Mouse (Mus musculus) hindbrain, embryonic 12.5 days (tissue): ENCODE results near the gene Ssbp2. TPM values are rescaled to one million over a fixed set of nuclear protein-coding genes. Genes with fewer than 3 reads are reported as not detected.

ENCODE experiments used
- ATAC-seq: fragments of 200-750 bp; cut with Nextera tagmentation; 2 replicates; pipeline ENCODE4 v1.8.0; 2017; ENCODE audit warnings: moderate TSS enrichment; ENCODE audit not compliant: low FRiP score
- H3K27ac ChIP-seq: fragments of 300-500 bp; sonication (generic); 2 replicates; pipeline ENCODE4 v1.5.1; 2016; ENCODE audit warnings: mild to moderate bottlenecking
- H3K27me3 ChIP-seq: fragments of 300-500 bp; sonication (generic); 2 replicates; pipeline ENCODE4 v1.6.1; 2016; ENCODE audit warnings: mild to moderate bottlenecking
- H3K36me3 ChIP-seq: fragments of 300-500 bp; sonication (generic); 2 replicates; pipeline ENCODE4 v1.6.1; 2016; ENCODE audit warnings: mild to moderate bottlenecking
- H3K4me1 ChIP-seq: fragments of 300-500 bp; sonication (generic); 2 replicates; pipeline ENCODE4 v1.6.1; 2016
- H3K4me2 ChIP-seq: fragments of 300-500 bp; sonication (generic); replicated peaks from 2 replicates; pipeline ENCODE4 v1.6.1; 2016; ENCODE audit warnings: mild to moderate bottlenecking
- H3K4me3 ChIP-seq: fragments of 300-500 bp; sonication (generic); 2 replicates; pipeline ENCODE4 v1.5.1; 2016; ENCODE audit warnings: mild to moderate bottlenecking
- H3K9ac ChIP-seq: fragments of 300-500 bp; sonication (generic); 2 replicates; pipeline ENCODE4 v1.6.1; 2016; ENCODE audit warnings: mild to moderate bottlenecking, moderate library complexity
- H3K9me3 ChIP-seq: fragments of 300-500 bp; sonication (generic); replicated peaks from 2 replicates; pipeline ENCODE4 v1.6.1; 2016; ENCODE audit warnings: mild to moderate bottlenecking
- WGBS: fragments of 180-500 bp; shearing (Covaris S2); methylation state at CpG from one replicate; pipeline ENCODE4 v1.1.7; 2016; 5-methylcytosine and 5-hydroxymethylcytosine counted together
- polyA plus RNA-seq: library from polyadenylated mRNA; unstranded; fragments of >200 nt; fragmentation: Nextera tagmentation; extraction: Ambion mirVana; gene quantifications from 2 replicates; pipeline ENCODE4 v1.2.1, GENCODE M21; 2016

Gene Ssbp2
- polyA plus RNA-seq, 1 experiment from 2014 or later, result 153 TPM

DNA sequence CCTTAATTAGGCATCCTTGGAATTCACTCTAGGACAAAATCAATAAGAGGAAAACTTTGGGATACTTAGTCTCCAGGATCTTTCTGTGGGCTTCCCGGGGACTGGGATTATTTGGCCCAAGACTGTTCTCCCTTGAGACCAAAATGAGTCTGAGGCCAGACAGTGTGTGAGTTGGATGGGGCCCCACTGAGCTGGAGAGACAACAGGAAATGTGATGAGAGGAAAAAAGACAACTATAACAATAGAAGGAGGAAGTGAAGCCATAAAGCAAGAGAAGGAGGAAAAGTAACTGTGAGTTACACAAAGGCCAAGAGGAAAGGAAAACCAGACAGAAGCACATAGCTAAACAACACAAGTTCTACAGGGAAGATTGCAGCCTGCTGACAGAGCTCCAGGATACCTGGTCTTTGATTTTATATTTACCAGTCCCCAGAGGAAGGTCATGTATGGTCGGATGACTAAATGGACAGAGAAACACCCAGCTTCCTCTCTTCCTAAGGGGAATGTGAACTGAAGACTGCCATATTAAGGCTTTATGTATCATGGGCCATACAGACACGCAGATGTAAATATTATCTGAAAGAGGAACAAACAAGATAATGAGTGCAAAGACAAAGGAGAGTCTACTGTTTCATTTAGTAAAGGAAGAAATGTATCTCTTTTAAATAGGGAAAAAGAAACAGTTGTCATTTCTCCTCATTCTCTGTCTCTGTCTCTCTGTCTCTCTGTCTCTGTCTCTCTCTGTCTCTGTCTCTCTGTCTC is 8.5 kb upstream of the Ssbp2 start:
- Histone ChIP-seq H3K9ac (no peak overlapping the region), H3K9me3 (no peaks in the 10 kb centered on the region), H3K27ac (no peak overlapping the region), H3K27me3 (no peaks in the 10 kb centered on the region), H3K36me3 (no peaks in the 10 kb centered on the region), H3K4me1 (no peaks in the 10 kb centered on the region), H3K4me2 (no peak overlapping the region), H3K4me3 (no peak overlapping the region)
- ATAC-seq, result no peak
- WGBS, result 73% methylated on average over 3 of the region's 3 CpGs

DNA sequence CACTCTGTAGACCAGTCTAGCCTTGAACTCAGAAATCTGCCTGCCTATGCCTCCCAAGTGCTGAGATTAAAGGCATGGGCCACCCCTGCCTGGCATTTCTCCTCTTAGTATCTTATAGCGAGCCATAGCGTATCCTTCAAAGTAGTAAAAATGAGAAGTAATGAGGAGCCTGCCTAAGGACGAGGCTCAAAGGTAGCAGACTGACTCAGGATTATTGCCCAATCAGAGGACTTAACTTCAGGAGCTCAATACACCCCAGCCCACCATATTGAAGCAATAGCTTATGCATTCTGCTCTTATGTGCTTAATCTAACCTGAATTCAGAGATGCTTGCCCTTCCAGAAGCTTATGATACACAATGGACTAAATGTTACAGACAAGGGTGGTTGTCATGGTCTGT is 7.8 kb upstream of the Ssbp2 start:
- Histone ChIP-seq H3K36me3 (no peaks in the 10 kb centered on the region), H3K27me3 (no peaks in the 10 kb centered on the region), H3K9ac (no peak overlapping the region), H3K27ac (no peak overlapping the region), H3K9me3 (no peaks in the 10 kb centered on the region), H3K4me2 (no peak overlapping the region), H3K4me1 (no peaks in the 10 kb centered on the region), H3K4me3 (no peak overlapping the region)
- no peak for ATAC-seq
- WGBS, result 90% methylated on average over 3 of the region's 3 CpGs

DNA sequence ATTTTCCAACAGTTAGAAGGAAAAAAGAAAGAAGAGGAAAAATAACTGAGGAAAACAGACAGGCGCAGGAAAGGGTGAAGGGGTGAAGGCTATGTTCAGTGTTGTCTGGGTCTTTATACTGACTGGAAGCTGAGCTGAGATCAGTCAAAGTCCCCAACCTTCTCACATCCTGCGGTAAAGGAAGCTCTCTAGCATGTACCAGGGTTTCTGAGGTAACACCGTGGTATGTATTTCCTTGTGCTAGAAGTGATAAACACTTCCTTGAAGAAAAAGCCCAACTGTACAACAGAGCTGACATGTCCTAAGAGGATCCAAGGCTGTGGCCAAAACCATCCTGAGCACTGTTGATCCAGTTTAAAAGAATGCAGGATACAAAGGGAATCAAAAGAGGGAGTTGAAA is 6.8 kb upstream of the Ssbp2 start:
- Histone ChIP-seq H3K27me3 (no peaks in the 10 kb centered on the region), H3K9me3 (no peaks in the 10 kb centered on the region), H3K36me3 (no peaks in the 10 kb centered on the region), H3K4me2 (no peak overlapping the region), H3K4me3 (no peak overlapping the region), H3K27ac (no peak overlapping the region), H3K9ac (no peak overlapping the region), H3K4me1 (no peaks in the 10 kb centered on the region)
- ATAC-seq, result no peak
- 93% methylated on average over 3 of the region's 3 CpGs for WGBS

DNA sequence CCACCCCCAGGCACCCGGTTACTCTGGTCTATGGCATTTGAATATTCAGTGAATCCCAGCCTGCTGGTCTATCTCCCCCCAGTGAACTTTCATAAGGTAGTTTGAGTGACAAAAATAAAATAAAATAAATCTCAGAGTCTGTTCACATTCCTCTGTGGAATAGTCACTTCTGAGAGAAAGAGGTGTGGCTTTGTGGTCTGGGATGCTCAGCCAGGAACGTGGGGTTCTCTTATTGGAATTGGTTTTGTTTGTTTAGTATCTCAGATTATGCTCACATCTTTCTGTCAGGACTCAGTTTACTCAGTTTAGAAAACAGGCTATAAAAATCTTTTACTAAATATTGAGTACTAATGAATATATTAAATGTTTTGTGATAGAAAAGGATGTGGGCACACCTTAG is 4.0 kb upstream of the Ssbp2 start:
- no peak overlapping the region for H3K27ac ChIP-seq
- no peak overlapping the region for H3K9ac ChIP-seq
- H3K27me3 ChIP-seq, result no peaks in the 10 kb centered on the region
- H3K9me3 ChIP-seq, result no peaks in the 10 kb centered on the region
- peaks cover 9% of the 10 kb centered on the region for H3K4me1 ChIP-seq
- WGBS, result 64% methylated on average over 2 of the region's 2 CpGs
- H3K4me2 ChIP-seq, result no peak overlapping the region
- H3K4me3 ChIP-seq, result no peak overlapping the region
- no peak for ATAC-seq
- H3K36me3 ChIP-seq, result no peaks in the 10 kb centered on the region

DNA sequence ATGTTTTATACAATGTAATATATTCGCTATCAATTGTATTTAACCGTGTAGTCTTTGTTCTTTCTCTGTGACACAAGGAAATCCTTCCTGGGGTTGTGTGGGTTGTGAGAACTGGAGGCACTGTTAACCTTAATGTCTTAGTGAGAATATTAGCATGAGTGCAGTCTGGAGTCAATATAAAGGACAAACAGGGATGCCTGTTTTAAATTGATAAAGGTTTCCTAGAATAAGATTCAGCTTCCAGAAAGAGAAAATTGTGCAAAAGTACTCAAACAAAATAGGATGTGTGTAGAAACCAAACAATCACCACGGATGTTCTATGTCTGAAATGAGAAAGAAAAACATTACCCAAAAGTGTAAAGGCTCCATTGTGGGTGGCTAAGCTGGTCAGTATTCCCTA is 3.3 kb upstream of the Ssbp2 start:
- Histone ChIP-seq H3K27ac (no peak overlapping the region), H3K4me3 (no peak overlapping the region), H3K9ac (no peak overlapping the region), H3K4me2 (no peak overlapping the region), H3K9me3 (no peaks in the 10 kb centered on the region), H3K27me3 (no peaks in the 10 kb centered on the region), H3K4me1 (peaks cover 9% of the 10 kb centered on the region), H3K36me3 (no peaks in the 10 kb centered on the region)
- no peak for ATAC-seq
- WGBS, result 84% methylated on average over 3 of the region's 3 CpGs

DNA sequence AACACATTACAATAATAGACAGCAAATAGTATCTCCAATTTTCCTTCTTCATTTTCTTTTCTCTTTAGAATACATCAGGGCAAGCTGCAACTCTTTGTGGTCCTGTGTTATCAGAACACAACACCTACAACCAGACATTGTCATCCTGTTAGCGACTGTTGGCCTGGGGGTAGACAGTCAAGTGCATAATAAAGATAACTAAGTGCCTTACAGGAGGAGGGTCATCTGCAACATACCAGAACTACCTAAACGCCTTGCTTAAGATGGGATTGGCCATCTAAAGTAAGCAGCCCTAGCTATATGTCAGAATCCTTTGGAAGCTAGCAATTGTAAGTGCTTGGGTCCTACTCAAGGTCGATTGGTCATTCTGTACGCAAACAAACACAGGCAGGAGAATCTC is 2.1 kb upstream of the Ssbp2 start:
- H3K9ac ChIP-seq, result no peak overlapping the region
- H3K27me3 ChIP-seq, result no peaks in the 10 kb centered on the region
- H3K9me3 ChIP-seq, result no peaks in the 10 kb centered on the region
- no peak overlapping the region for H3K4me2 ChIP-seq
- 81% methylated on average over 4 of the region's 4 CpGs for WGBS
- no peak overlapping the region for H3K4me3 ChIP-seq
- H3K36me3 ChIP-seq, result no peaks in the 10 kb centered on the region
- no peak overlapping the region for H3K27ac ChIP-seq
- H3K4me1 ChIP-seq, result peaks cover 16% of the 10 kb centered on the region
- no peak for ATAC-seq

DNA sequence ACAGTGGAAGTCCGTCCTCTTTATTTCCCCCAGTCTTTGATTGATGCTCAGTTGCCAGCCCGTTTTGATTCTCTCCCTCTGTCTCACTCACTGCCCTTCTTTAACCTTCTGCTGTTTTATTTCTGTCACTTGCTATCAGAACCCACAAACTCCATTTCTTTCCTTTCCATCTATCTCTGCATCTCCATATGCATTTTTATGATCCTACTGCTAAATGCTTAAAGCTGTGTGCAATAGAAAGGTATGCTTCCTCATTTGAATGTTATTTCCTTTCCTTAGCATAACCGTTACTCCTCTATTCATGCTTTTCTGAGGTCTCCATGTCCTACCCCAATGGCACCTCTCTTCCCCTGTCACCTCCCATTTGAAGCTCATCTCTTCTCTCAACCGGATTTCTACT is 594 bp upstream of the Ssbp2 start:
- ATAC-seq, result no peak
- no peak overlapping the region for H3K9ac ChIP-seq
- no peak overlapping the region for H3K4me3 ChIP-seq
- peak overlapping the region; percentile 93 for H3K27ac ChIP-seq
- peaks cover 18% of the 10 kb centered on the region for H3K4me1 ChIP-seq
- no peaks in the 10 kb centered on the region for H3K27me3 ChIP-seq
- H3K4me2 ChIP-seq, result no peak overlapping the region
- H3K9me3 ChIP-seq, result no peaks in the 10 kb centered on the region
- 24% methylated on average over 4 of the region's 4 CpGs for WGBS
- no peaks in the 10 kb centered on the region for H3K36me3 ChIP-seq

DNA sequence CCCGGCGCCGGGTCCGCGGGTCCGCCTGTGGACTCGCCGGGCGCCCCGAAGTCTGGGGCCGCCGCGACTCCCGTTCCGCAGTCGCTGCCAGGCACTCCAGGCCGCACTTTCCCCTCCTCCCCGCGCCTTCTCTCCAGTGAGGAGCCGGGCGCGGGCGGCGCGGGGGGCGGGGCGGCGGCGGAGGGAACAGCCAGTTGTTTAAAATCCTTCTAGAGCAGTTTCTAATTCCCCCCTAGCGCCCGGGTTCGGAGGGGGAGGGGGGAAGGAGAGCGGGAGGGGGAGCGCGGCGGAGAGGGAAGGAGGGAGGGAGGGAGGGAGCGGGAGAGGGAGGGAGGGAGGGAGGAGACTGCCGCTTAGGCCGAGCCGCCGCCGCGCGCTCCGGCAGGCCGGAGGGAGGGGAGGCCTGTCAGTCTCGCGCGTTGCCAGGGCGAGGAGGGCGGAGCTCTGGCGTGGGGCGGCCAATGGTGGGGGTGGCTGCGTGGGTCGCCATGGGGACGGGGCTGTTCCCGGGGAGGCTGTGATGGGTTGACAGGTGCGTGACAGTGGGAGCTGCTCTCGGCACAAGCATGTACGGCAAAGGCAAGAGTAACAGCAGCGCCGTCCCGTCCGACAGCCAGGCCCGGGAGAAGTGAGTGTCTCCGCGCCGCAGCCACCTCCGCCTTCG is 670 bp downstream of the Ssbp2 start:
- peak overlapping the region; percentile 96 for H3K4me3 ChIP-seq
- peaks cover 18% of the 10 kb centered on the region for H3K4me1 ChIP-seq
- under 1% methylated on average over 45 of the region's 70 CpGs for WGBS
- no peaks in the 10 kb centered on the region for H3K9me3 ChIP-seq
- H3K27ac ChIP-seq, result peak overlapping the region; percentile 98
- H3K27me3 ChIP-seq, result no peaks in the 10 kb centered on the region
- no peaks in the 10 kb centered on the region for H3K36me3 ChIP-seq
- peak; percentile 99 for ATAC-seq
- H3K9ac ChIP-seq, result peak overlapping the region; percentile 93
- H3K4me2 ChIP-seq, result peak overlapping the region; percentile 87

DNA sequence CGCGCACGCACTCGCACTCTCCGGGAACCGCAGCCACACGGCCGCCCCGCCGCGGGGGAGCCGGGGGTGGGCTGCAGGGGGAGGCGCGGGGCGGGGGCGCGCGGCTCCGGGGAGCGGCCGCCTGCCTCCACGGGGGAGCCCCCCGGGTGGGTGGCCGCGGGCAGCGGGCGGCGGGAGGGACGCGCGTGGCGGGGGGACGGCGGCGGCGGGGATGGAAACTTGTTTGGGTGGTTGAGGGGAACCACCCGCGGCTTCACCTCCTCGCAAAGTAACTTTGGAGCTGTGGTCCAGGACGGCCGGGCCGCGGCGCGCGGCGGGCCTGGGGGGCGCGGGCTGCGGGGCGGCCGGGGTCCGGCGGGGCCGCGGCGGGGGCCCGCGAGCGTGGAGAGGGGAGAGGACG is 1.2 kb downstream of the Ssbp2 start:
- peaks cover 18% of the 10 kb centered on the region for H3K4me1 ChIP-seq
- ATAC-seq, result peak; percentile 29
- no peaks in the 10 kb centered on the region for H3K27me3 ChIP-seq
- H3K27ac ChIP-seq, result peak overlapping the region; percentile 98
- peak overlapping the region; percentile 96 for H3K4me3 ChIP-seq
- no peaks in the 10 kb centered on the region for H3K36me3 ChIP-seq
- no peaks in the 10 kb centered on the region for H3K9me3 ChIP-seq
- peak overlapping the region; percentile 93 for H3K9ac ChIP-seq
- H3K4me2 ChIP-seq, result peak overlapping the region; percentile 87
- 2% methylated on average over 30 of the region's 61 CpGs for WGBS

DNA sequence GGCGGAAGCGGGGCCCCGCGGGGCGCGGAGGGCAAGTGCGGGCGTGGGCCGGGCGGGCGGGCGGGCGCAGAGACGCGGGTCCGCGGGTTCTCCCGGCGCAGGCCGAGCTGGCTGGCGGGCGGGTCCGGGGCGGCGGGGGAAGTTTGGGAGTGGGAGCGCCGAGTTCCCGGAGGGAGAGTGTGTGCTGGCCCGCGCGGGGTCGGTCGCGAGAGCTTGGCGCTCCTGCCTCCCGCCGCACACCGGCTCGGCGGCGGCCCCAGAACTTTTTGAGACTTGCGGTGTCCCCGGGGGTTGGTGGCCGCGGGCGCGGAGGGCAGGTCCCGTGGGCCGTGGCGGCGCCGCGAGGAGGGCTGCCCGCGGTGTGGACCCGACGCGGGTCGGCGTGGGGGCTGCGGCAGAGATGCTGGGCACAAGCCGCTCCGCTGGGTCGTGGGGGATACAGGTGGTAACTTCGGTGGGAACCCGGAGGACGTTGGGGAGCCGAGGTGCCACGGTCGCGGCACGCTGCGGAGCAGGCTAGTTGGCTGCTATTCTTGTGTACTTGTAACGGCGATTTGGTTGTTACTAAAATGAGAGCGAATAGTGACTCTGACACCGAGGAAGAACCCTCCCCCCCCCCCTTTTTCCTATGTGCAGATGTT is 1.7 kb downstream of the Ssbp2 start:
- Histone ChIP-seq H3K27me3 (no peaks in the 10 kb centered on the region), H3K4me3 (peak overlapping the region; percentile 96), H3K9ac (peak overlapping the region; percentile 93), H3K4me2 (peak overlapping the region; percentile 87), H3K4me1 (peaks cover 18% of the 10 kb centered on the region), H3K36me3 (no peaks in the 10 kb centered on the region), H3K9me3 (no peaks in the 10 kb centered on the region), H3K27ac (peak overlapping the region; percentile 98)
- under 1% methylated on average over 53 of the region's 77 CpGs for WGBS
- no peak for ATAC-seq

DNA sequence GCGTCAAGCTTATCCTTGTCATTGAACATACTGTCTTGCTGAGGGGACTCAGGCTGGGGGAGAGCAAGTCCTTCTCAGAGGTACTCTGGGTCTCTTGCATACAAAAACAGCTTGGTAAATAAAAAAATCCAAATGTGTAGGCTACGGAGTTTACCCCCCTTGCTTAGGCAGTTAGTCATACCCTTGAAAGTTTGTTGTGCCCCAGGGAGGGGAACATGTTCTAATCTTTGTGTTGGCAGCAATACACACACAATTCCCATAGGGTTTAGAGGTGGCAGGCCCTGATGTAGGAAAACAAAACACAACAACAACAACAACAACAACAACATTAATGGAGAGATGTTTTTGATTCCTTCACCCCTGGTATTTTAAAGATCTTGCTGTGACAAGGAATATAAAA is 2.3 kb downstream of the Ssbp2 start:
- no peaks in the 10 kb centered on the region for H3K27me3 ChIP-seq
- ATAC-seq, result no peak
- peak overlapping the region; percentile 93 for H3K9ac ChIP-seq
- peak overlapping the region; percentile 98; the same call in 1 of the 2 replicates for H3K27ac ChIP-seq
- peaks cover 18% of the 10 kb centered on the region for H3K4me1 ChIP-seq
- peak overlapping the region; percentile 96 for H3K4me3 ChIP-seq
- H3K36me3 ChIP-seq, result no peaks in the 10 kb centered on the region
- WGBS, result 0% methylated on average over 2 of the region's 2 CpGs
- no peaks in the 10 kb centered on the region for H3K9me3 ChIP-seq
- H3K4me2 ChIP-seq, result peak overlapping the region; percentile 87

DNA sequence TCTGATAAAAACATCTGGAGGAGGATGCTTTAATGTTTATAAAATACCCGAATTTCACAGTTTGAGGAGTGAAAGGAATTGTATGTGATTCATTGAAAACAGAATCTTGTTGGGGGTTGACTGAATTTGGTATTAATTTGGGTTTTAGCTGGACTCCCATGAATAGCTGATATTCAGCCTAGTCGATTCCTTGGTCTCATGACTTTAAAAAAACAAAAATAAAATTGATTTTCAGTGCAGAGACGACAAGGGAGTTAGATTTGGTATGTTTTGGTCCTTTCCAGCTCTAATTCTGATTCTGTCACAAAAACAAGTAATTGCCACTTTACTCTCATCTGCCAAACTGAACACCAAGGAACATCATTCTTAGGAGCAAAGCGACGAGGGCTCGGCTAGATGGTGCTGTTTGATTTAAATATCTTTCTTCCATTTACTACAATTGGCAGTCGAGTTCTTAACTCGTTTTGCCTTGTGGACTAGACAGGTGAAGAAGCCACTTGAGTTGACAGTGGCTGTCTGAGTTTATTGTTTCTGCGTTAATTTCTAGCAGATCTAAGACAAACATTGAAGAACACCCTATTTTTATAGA is 2.9 kb downstream of the Ssbp2 start:
- H3K27ac ChIP-seq, result no peak overlapping the region
- 24% methylated on average over 9 of the region's 9 CpGs for WGBS
- no peak overlapping the region for H3K4me3 ChIP-seq
- H3K27me3 ChIP-seq, result no peaks in the 10 kb centered on the region
- H3K9me3 ChIP-seq, result no peaks in the 10 kb centered on the region
- peak overlapping the region; percentile 87 for H3K4me2 ChIP-seq
- H3K4me1 ChIP-seq, result peaks cover 18% of the 10 kb centered on the region
- no peaks in the 10 kb centered on the region for H3K36me3 ChIP-seq
- ATAC-seq, result no peak
- no peak overlapping the region for H3K9ac ChIP-seq
